Mouse (Mus musculus) T-helper 2 cell (primary cell): ENCODE data around the gene Mcat.

Experiments used
- in situ Hi-C: fragments of 300-600 bp; cut with MboI, MseI; formaldehyde crosslinking; loops from one replicate; pipeline ENCODE4 v1.15.1; 2025; ENCODE audit warnings: high pct_unique_total_duplicates

Gene Mcat

GRCm38 (mm10) chr15:83563327-83563856 lies at the start of gene Mcat, which contains the start of gene Tspo:
Gene Mcat (minus strand): TSS chr15:83563787.
Gene Tspo (plus strand): TSS chr15:83563592.
- in situ Hi-C loops, result no loop called here

GRCm38 (mm10) chr15:83607115-83607802 lies 43.7 kb upstream of the Mcat start:
- in situ Hi-C loops, result no loop called here

- in situ Hi-C loops, result no loop called here
Measured at GRCm38 (mm10) chr15:83606700-83607099, 43.1 kb upstream of the Mcat start.

DNA sequence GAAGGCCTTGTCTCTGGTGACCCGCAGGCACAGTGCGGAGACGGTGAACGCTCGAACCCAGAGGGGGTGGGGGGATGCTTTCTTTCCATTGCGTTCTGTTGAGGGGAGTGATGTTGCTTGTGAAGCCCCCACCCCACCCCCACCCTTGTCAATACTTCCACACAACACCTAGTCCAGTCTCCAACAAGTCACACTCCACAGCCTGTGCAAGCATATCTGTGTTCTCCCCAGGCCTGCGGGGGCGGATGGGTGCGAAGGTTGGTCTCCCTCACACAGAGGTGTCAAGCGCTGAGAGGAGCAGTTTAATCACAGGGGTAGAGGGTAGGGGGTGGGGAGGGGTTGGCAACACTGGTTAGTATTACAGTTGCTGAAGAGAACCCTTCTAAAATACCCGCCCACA lies 42.6 kb upstream of the Mcat start:
- in situ Hi-C loops, result no loop called here

- in situ Hi-C loops, result no loop called here
Measured at GRCm38 (mm10) chr15:83603426-83603825, 39.8 kb upstream of the Mcat start.

DNA sequence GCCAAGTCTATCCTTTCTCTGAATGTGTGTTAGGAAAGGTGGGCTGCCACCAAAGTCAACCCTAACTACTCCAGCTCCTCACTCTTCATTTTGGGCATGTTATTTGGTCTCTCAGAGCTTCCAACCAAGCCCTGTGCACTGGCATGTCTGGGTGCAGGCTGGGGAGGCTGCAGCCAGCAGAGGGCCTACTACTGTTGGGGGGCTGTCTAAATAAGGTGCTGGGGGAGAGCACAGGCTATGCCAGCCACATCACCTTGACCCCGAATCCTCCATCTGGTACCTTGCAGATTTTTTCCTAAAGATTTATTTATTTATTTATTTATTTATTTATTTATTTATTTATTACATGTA lies 39.4 kb upstream of the Mcat start:
- in situ Hi-C loops, result no loop called here

DNA sequence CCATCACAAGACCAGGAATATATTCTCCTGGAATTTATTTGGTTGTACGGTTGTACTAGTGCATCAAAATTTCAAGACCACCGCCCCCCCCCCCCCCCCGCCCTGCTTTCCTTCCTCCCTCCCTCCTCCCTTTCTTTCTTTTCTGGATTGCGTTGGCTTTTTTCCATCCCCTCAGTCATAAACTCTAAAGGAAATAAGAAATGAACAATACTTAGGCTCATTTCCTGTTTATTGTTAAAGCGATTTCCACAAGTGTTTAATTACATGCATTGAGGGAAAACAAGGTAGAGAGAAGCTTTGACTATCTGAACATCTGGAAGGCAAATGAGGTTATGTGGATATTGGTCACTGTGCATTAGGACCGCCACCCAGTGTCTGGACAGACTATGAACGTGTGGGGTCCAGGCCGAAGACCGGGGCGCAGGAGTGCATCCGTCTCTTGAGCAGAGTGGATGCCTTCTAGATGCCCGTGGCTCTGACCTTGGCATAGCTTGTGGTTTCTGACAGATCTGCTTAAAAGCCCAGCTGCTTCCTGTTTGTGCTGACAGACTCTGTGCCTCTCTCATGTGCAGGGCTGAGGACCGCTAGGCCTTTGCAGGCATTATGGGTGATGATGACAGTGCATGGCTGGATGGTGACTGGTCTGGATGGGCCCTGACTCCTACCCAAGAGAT lies 38.9 kb upstream of the Mcat start:
- in situ Hi-C loops, result no loop called here

GRCm38 (mm10) chr15:83601185-83601584 lies 37.6 kb upstream of the Mcat start:
- in situ Hi-C loops, result no loop called here

DNA sequence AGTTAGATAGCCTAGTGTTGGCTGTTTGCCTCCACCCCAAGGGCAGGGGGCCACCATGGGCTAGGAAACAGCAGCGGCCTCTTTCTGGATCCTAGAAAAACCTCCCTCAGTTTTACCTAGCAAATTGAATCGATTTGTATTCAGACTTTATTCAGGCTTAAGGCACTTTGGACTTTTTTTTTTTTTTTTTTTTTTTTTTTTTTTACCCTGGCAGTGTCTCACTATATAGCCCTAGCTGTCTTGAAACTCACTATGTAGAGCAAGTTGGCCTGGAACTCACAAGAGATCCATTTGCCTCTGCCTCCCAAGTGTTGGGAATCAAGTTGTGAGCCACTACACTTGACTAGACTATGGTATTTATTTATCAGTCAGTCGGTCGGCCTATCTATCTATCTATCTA lies 33.2 kb upstream of the Mcat start:
- in situ Hi-C loops, result no loop called here

DNA sequence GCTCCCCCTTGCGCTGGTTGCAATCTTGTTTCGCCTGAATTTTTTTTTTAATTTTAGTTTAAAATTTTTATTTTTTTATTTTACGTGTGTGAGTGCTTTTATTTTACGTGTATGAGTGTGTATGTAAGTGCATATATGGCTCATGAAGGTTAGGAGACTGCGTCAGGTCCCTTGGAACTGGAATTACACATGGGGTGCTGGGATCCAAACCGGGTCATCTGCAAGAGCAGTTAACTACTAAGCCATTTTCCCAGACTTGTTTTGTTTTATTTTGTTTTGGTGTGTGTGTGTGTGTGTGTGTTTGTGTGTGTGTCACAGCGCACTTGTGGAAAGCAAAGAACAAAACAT lies 31.8 kb upstream of the Mcat start:
- in situ Hi-C loops, result no loop called here

- in situ Hi-C loops, result no loop called here
Measured at GRCm38 (mm10) chr15:83594513-83595363, 31.2 kb upstream of the Mcat start, which contains the start of gene Ttll12. Gene Ttll12 (minus strand): TSS chr15:83595157.

- in situ Hi-C loops, result no loop called here
Measured at GRCm38 (mm10) chr15:83593702-83594512, 30.3 kb upstream of the Mcat start.

DNA sequence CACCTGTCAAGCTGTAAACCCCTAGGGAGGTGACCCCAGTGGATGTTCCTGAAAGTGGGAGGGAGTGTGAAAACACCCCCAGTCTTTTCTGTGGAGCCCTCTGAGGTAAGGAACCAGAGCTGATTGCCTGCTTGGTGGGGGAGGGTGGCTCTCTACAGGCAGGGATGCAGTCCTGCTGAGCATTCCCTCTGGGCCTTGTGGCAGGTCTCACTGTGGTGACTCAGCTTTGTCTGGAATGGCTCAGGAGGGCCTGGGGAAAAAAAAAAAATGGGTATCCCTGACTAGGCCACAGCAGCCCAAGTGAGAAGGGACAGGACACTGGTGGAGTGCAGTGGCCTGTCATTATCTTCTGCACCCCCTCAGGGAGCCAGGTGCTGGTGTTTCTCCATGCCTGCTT lies 29.6 kb upstream of the Mcat start:
- in situ Hi-C loops, result no loop called here

DNA sequence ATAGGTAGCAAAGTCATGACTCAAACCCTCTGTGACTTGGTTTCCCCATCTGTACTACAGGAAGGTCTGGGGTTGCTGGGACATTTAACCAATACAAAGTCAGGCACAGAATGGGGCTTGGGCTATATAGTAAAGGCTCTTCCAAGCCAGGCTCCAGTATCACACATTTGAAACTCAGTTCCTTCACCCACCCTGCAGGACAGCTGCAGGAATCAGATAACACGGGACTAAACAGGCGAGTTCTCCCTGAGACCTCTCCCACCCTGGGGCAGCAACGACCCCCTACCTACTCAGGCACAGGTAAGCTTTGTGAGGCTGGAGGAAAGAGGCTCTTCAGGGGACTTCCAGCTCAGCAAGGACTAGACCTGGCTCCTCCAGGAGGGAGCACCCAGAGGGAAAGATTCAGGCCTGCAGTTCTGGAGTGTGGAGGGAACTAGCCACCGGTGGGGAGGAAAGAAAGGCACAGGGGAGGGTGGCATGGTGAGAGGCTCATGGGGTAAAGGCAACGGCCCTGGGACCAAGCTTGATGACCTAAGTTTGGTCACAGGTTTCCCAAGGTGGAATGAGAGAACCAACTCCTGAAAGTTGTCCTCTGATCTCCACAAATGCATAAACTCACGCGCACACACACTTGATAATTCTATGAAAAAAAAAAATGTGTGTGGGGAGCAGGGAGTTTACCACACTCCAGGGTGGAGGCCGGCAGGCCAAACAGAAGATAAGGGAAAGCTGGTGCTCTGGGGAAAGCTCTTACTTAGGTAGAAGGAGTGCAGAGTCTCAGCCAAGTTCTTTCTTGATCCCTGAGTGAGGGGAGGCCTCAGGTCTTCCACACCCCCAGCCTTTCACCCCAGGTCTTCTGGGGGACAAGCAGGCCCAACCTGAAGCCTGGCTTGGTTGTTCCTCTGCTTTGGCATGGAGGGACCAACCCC lies 28.9 kb upstream of the Mcat start:
- in situ Hi-C loops, result no loop called here

DNA sequence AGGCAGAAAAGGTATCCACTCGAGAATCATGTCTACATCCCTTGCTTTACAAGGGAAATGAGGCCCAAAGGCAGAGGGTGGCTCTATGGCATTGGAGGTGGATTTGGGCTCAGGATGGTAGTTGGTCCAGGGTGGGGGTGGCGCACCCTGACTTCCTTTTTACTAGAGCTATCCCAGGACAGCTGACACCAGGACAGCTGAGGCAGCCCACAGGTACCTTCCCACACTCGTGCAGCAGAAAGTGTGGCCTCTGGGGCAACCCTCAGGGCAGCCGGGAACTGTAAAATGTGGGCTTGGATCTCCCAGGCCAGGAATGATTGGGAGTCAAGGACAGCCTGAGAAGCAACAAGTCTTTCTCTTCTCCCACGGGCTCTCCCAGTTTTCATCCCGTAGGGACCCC lies 28.2 kb upstream of the Mcat start:
- in situ Hi-C loops, result no loop called here

DNA sequence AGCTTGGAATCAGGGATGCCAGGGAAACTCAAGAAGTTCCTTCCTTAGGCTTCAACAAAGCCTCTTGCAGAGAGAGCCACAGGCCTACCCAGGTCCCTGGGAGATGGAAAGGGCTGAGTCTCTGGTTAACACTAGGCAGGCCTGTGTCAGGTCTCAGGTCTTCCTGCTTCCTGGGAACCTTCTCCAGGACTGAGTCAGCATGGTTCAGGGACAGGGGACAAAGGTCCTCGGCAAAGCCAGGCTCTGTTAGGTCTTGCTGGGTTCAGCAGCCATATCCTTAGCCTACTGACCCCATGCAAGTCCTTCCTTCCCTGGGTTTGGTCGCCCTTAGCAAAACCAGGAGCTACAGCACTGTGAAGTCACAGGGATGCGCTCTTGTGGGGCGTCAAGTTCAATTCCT lies 27.3 kb upstream of the Mcat start:
- in situ Hi-C loops, result no loop called here

- in situ Hi-C loops, result no loop called here
Measured at GRCm38 (mm10) chr15:83584741-83585220, 21.2 kb upstream of the Mcat start.

DNA sequence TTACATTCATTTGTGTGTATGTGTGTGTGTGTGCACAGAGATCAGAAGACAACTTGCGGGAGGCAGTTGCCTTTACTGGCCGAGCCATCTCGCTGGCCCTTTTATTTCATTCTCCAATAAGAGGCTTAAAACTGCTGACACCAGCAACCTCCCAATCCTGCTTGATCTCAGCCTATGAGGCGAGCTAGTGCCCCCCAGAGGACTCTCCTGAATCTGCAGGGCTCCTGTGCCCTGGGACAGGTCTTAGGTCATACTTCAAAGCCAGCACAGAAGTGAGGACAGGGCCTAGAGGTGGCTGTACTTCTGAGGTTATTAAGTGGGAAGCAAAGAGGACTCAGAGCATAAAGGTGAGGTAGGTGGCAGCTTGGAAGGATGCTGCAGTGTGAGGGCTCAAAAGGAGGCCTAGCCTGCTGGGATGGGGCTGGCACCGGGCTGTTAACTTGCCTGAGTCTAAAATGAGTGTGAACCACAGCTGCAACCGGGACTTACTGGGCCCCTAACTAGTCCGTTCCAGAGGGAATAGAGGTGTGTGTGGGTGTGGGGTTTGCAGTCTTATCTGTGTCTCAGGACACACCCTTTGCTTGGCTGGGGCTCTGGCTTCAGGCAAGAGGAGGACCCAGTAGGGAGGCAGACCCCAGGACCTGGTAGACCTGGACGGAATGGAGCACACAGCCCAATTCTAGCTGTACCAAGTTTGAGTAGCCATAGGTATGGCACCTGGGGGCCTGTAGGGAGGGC lies 20.0 kb upstream of the Mcat start:
- in situ Hi-C loops, result no loop called here

DNA sequence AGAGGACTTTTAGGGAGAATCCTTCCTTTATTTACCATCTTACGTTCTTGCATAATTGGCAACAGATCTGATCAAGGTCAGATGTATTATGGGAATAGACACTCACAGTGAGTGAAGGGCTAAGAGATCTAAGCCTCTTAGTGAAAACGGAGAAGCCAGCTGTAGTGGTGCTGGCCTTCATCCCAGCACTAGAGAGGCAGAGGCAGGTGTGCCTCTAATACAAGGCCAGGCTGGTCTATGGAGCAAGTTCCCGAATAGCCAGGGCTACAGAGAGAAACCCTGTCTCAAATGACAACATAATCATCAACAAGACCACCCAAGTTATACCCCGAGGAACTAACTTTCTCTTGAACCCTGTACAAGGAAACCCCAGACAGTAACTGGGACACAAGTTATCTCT lies 19.3 kb upstream of the Mcat start:
- in situ Hi-C loops, result no loop called here

- in situ Hi-C loops, result no loop called here
Measured at GRCm38 (mm10) chr15:83576651-83577050, 13.1 kb upstream of the Mcat start.
